Mouse (Mus musculus) E14TG2a.4 (cell line): ENCODE results near the gene Cxxc4.
"Not testable (repeated sequence)": the region's sequence is repeated elsewhere in the genome, so short reads cannot be mapped to it uniquely, and the experiment has no call there.

ENCODE experiments used
- H3K27me3 ChIP-seq: 2 replicates; pipeline ENCODE4 v1.6.1; 2014; ENCODE audit warnings: low read length, control low read depth; ENCODE audit not compliant: insufficient read depth
- H3K36me3 ChIP-seq: 2 replicates; pipeline ENCODE4 v1.6.1; 2014; ENCODE audit warnings: low read length, control low read depth; ENCODE audit not compliant: insufficient read depth
- H3K4me1 ChIP-seq: replicated peaks from 2 replicates; pipeline ENCODE4 v1.6.1; 2014; ENCODE audit warnings: low read depth, low read length, control low read depth
- H3K4me3 ChIP-seq: replicated peaks from 2 replicates; pipeline ENCODE4 v1.5.1; 2014; ENCODE audit warnings: mild to moderate bottlenecking, low read length
- H3K9me3 ChIP-seq: 2 replicates; pipeline ENCODE4 v1.6.1; 2014; ENCODE audit warnings: low read length, control low read depth
- CTCF ChIP-seq: conservative IDR thresholded peaks from 2 replicates; pipeline ENCODE4 v1.5.1; 2014; ENCODE audit warnings: low read length
- NANOG ChIP-seq: IDR thresholded peaks from 2 replicates; pipeline ENCODE4 v1.6.1; 2014; ENCODE audit warnings: borderline replicate concordance, low read length, mixed read lengths
- POU5F1 ChIP-seq: IDR thresholded peaks from 2 replicates; pipeline ENCODE4 v1.6.1; 2014; ENCODE audit warnings: low read length, borderline replicate concordance

Gene Cxxc4

DNA sequence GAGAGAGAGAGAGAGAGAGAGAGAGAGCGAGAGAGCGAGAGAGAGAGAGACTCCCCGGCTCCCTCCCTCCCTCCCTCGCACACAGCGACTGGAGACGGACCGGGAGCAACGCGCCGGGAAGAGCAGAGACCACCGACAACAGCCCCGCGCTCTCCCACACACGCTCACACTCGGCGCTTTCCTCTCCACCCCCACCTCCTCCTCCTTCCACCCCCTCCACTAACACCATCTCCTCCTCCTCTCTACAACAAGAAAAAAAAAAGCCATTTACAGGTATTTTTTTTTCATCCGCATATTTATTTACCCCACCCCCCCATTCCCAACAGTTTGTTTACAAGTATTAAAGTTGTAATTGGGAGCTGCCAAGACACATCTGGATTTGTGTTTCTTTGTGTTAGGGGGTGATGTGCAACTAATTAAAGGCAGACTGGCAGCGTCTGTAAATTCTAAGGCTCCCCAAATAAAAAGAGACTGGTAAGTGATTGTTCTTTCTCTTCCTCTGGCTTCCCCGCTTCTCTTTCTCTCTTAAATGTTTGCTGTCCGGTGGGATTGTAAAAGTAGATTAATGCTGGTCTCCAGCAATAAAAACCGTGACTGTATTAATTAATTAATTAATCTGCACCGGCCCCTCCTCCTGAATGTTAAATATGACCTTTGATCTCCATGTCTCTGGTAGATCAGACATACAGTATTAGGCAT, at the start of gene Cxxc4:
Gene Cxxc4 (plus strand): TSS at position 71 of the 699 bp plus-strand sequence.
- Histone ChIP-seq H3K4me1 (peaks cover 26% of the 10 kb centered on the region), H3K9me3 (no peaks in the 10 kb centered on the region), H3K27me3 (peaks cover 55% of the 10 kb centered on the region), H3K36me3 (no peaks in the 10 kb centered on the region), H3K4me3 (peak within 1 kb of the TSS; percentile 78)
- no peak for TF ChIP-seq CTCF
- no peak for TF ChIP-seq NANOG
- no peak for TF ChIP-seq POU5F1

DNA sequence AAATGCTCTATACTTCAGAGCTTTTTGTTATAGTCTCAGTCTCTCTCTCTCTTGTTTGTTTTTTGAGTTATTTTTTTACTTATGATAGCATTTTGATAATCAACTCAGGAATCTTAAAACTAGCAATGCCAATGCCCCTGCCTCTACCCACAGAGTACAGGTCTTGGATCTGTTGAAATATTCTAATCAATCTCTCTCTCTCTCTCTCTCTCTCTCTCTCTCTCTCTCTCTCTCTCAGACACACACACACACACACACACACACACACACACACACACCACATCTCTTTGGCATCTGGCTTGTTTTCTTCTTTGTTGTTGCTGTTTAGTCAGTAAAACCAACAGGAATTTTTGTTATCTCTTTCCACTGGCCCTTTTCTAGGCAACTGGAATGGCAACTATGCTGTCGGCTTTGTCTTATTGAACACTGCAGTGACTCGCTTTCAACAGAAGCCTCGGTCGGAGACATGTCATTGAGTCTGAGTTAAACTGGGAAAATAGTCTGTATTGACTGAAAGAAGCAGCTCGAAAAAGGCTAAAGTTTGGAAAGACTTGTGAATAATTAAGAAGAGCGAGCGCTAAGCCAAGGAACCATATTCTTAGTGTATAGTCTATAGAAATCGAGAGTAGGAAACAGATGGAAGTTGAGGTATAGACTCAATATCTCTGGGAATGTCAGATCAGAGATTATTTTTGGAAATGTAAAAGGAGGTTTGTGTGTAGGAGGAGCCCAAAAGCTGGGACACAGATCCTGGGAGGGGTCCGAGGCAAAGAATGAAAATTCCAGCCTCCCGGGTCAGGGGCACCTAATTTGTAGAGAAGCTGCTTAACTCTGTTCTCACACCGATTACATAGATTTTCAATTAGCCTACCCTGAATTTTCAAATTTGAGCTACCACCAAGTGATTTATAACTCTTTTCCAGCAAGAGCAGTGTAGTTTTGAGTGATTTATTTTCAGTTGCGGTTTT, 47.0 kb upstream of the Cxxc4 start:
- Histone ChIP-seq H3K27me3 (no peaks in the 10 kb centered on the region), H3K4me3 (no peak overlapping the region), H3K4me1 (no peaks in the 10 kb centered on the region), H3K9me3 (no peaks in the 10 kb centered on the region), H3K36me3 (no peaks in the 10 kb centered on the region)
- TF ChIP-seq POU5F1 = no peak
- no peak for TF ChIP-seq NANOG
- no peak for TF ChIP-seq CTCF

DNA sequence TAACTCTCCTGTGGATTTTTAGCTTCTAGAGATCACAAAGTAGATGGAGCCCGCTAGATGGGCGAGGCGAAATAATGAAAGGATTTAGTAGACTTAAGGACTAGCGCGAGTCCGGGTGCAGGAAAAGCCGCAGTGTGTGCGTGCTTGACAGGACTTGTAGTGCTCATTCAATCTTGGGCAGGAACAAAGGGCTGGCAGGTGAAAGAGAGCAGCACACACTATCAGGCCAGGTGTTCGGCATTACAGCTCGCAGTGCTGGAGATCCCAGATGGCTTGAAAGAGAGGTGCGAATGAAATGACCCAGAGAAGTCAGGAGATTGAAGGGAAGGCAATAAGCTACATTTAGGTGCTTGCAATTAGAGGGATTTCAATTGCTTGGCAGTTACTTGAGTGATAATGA, 46.2 kb upstream of the Cxxc4 start:
- no peak overlapping the region for H3K4me3 ChIP-seq
- H3K4me1 ChIP-seq = no peaks in the 10 kb centered on the region
- H3K36me3 ChIP-seq = no peaks in the 10 kb centered on the region
- TF ChIP-seq CTCF = no peak
- TF ChIP-seq NANOG = no peak
- no peak for TF ChIP-seq POU5F1
- H3K9me3 ChIP-seq = no peaks in the 10 kb centered on the region
- no peaks in the 10 kb centered on the region for H3K27me3 ChIP-seq

DNA sequence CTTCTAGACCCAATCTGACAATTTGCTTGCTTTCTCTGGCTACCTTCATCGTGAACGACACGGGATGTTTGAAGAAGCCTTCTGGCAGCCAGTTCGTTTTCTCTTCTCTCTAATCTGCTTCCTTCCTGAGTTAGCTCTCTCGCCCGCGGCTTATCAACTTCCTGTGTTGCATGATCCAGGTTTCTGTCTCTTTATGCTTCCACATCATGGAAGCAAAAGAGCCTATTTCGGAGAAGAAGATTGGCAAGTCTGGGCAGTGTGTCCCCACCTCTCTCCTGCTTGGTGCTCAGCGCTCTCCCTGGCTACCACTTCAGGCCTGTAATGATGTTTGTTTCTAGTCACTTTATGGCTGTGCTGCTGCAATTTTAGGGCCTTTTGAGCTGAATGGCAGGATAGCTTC, 36.4 kb upstream of the Cxxc4 start:
- no peak overlapping the region for H3K4me3 ChIP-seq
- no peak for TF ChIP-seq POU5F1
- TF ChIP-seq NANOG = no peak
- no peak for TF ChIP-seq CTCF

DNA sequence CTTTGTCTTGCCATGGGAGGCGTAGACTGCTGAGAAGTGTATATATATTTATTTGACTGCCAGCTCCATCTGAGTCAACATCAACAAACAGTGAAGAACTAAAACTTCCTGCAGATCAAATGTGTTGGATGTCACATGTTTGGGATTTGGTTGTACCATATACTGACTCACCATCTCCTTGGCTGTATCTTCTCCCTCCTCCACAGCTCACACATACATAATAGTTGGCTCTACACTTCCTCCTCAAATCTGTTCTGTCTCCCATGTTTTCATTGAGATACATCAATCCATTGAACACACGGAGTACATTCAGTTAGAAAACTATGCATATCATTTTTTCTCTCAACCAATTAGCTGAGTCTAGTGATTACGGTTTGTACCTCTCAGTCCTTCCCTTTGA, 29.7 kb upstream of the Cxxc4 start:
- Histone ChIP-seq H3K27me3 (no peaks in the 10 kb centered on the region), H3K9me3 (no peaks in the 10 kb centered on the region), H3K4me1 (no peaks in the 10 kb centered on the region), H3K4me3 (no peak overlapping the region), H3K36me3 (no peaks in the 10 kb centered on the region)
- TF ChIP-seq POU5F1 (no peak), CTCF (no peak)

More for the DNA sequence above, 36.4 kb upstream of the Cxxc4 start:
- no peaks in the 10 kb centered on the region for H3K4me1 ChIP-seq
- H3K9me3 ChIP-seq = no peaks in the 10 kb centered on the region
- no peaks in the 10 kb centered on the region for H3K27me3 ChIP-seq
- no peaks in the 10 kb centered on the region for H3K36me3 ChIP-seq

DNA sequence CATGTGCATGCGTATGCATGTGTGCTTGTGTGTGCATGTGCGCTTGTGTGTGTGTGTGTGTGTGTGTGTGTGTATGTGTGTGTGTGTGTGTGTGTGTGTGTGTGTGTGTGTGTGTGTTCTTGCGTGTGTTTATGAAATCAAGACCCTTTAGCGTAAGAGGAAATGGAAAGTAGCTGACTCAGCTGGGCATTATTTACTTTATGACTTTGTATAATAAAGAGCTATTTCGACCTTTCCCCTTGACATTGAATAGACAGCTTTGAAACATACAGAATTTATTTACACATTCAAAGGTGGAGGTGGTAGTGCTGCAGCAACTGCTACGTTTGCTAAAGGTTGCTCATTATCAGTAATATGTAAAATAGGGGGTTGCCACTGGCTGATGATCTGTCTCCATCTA, 25.3 kb upstream of the Cxxc4 start:
- no peaks in the 10 kb centered on the region for H3K27me3 ChIP-seq
- no peak overlapping the region for H3K4me3 ChIP-seq
- H3K36me3 ChIP-seq = no peaks in the 10 kb centered on the region
- no peaks in the 10 kb centered on the region for H3K4me1 ChIP-seq
- TF ChIP-seq NANOG = no peak
- TF ChIP-seq CTCF = no peak
- TF ChIP-seq POU5F1 = no peak
- H3K9me3 ChIP-seq = no peaks in the 10 kb centered on the region

DNA sequence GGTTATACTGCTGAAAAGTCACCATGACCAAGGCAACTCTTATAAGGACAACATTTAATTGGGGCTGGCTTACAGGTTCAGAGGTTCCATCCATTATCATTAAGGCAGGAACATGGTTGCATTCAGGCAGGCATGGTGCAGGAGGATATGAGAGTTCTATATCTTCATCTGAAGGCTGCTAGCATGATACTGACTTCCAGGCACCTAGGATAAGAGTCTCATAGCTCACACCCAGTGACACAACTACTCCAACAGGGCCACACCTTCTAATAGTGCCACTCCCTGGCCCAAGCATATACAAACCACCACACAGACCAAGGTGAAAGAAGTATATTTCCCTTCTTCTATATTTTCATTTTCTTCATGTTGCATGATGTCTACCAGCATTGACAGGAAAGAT, 16.4 kb upstream of the Cxxc4 start:
- H3K4me3 ChIP-seq, H3K9me3 ChIP-seq, H3K27me3 ChIP-seq, H3K4me1 ChIP-seq, H3K36me3 ChIP-seq: not testable (repeated sequence)

DNA sequence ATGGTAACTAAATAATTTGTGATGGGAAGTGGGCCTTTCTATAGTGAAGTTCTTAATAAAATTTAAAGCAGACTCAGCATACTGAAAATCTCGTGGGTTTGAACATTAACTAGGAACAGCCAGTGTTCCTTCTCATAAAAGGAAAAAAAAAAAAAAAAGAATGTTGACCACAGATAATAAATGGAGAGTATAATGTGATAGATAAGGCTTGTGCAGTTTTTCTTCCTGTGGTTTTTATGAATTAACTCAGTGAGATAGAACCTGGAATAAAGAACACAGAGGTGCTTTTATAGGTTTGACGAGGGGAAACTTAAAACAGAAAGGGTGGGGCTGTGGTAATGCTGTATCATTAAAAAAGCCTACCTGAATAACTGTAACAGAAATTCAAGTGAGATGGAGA, 15.3 kb upstream of the Cxxc4 start:
- H3K4me1 ChIP-seq = no peaks in the 10 kb centered on the region
- H3K9me3 ChIP-seq = peaks cover 3% of the 10 kb centered on the region
- no peak for TF ChIP-seq NANOG
- no peak for TF ChIP-seq POU5F1
- TF ChIP-seq CTCF = no peak
- no peak overlapping the region for H3K4me3 ChIP-seq
- no peaks in the 10 kb centered on the region for H3K27me3 ChIP-seq
- H3K36me3 ChIP-seq = no peaks in the 10 kb centered on the region
